Mouse (Mus musculus) E14TG2a.4 (cell line): ENCODE data around the gene Tepsin.

Experiments
- H3K27me3 ChIP-seq: 2 replicates; pipeline ENCODE4 v1.6.1; 2014; ENCODE audit warnings: low read length, control low read depth; ENCODE audit not compliant: insufficient read depth
- H3K36me3 ChIP-seq: 2 replicates; pipeline ENCODE4 v1.6.1; 2014; ENCODE audit warnings: low read length, control low read depth; ENCODE audit not compliant: insufficient read depth
- H3K4me1 ChIP-seq: replicated peaks from 2 replicates; pipeline ENCODE4 v1.6.1; 2014; ENCODE audit warnings: low read depth, low read length, control low read depth
- H3K4me3 ChIP-seq: replicated peaks from 2 replicates; pipeline ENCODE4 v1.5.1; 2014; ENCODE audit warnings: mild to moderate bottlenecking, low read length
- H3K9me3 ChIP-seq: 2 replicates; pipeline ENCODE4 v1.6.1; 2014; ENCODE audit warnings: low read length, control low read depth
- CTCF ChIP-seq: conservative IDR thresholded peaks from 2 replicates; pipeline ENCODE4 v1.5.1; 2014; ENCODE audit warnings: low read length
- NANOG ChIP-seq: IDR thresholded peaks from 2 replicates; pipeline ENCODE4 v1.6.1; 2014; ENCODE audit warnings: borderline replicate concordance, low read length, mixed read lengths
- POU5F1 ChIP-seq: IDR thresholded peaks from 2 replicates; pipeline ENCODE4 v1.6.1; 2014; ENCODE audit warnings: low read length, borderline replicate concordance

Gene Tepsin

GRCm38 (mm10) chr11:120103431-120103997 lies 5.0 kb upstream of the Tepsin start:
- H3K27me3 ChIP-seq: no peaks in the 10 kb centered on the region
- peaks cover 72% of the 10 kb centered on the region for H3K4me1 ChIP-seq
- no peak overlapping the region for H3K4me3 ChIP-seq
- no peaks in the 10 kb centered on the region for H3K9me3 ChIP-seq
- TF ChIP-seq NANOG (no peak), CTCF (no peak), POU5F1 (no peak)
- H3K36me3 ChIP-seq: peaks cover 76% of the 10 kb centered on the region

DNA sequence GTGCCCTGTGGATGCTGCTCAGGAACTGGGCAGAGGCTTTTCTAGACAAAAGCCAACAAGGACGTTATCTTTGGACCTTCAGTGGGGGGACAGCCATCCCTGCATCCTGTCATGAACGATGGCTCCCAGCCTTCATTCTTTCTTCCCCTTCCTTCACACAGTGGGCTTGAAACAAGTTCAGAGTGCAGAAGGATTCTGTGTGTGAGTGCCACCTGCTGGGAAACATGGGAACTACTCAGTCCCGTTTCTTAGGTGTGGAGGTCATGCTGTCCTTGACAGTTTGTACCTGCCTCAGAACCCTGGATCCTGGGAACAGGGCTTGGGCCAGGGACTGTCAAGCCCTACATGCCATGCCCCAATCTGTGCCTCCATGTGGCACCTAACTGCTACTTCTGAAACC lies 2.5 kb upstream of the Tepsin start:
- H3K4me1 ChIP-seq: peaks cover 70% of the 10 kb centered on the region
- peak; percentile 77 for TF ChIP-seq CTCF
- TF ChIP-seq NANOG: no peak
- TF ChIP-seq POU5F1: no peak
- no peaks in the 10 kb centered on the region for H3K27me3 ChIP-seq

GRCm38 (mm10) chr11:120092817-120093591 lies 5.5 kb downstream of the Tepsin start:
- Histone ChIP-seq H3K27me3 (no peaks in the 10 kb centered on the region), H3K36me3 (peaks cover 71% of the 10 kb centered on the region), H3K4me1 (peaks cover 77% of the 10 kb centered on the region), H3K9me3 (no peaks in the 10 kb centered on the region), H3K4me3 (peak overlapping the region; percentile 30)
- TF ChIP-seq NANOG: no peak
- TF ChIP-seq POU5F1: no peak
- TF ChIP-seq CTCF: no peak

More for the DNA sequence above, 2.5 kb upstream of the Tepsin start:
- H3K36me3 ChIP-seq: peaks cover 65% of the 10 kb centered on the region
- no peak overlapping the region for H3K4me3 ChIP-seq
- no peaks in the 10 kb centered on the region for H3K9me3 ChIP-seq

DNA sequence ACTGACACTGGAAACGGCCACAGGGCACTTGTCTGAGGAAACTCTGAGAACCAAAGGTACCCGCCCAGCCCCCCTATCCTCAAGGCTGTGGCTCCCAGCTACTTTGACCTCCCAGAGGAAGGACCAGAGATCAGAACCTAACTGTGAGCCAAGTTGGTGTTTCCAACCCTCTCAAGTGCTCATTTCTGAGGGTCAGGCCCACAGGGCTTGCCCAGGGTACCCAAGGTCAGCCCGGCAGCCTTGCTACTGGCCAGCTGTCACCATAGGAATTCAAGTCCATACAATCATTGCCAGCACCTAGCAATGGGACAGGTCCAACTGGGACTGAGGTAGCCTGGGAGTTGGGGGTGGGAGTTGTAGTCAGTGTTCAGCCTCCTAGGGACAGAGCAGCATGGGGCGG lies 7.9 kb downstream of the Tepsin start:
- TF ChIP-seq NANOG: no peak
- no peak for TF ChIP-seq CTCF
- no peak for TF ChIP-seq POU5F1

DNA sequence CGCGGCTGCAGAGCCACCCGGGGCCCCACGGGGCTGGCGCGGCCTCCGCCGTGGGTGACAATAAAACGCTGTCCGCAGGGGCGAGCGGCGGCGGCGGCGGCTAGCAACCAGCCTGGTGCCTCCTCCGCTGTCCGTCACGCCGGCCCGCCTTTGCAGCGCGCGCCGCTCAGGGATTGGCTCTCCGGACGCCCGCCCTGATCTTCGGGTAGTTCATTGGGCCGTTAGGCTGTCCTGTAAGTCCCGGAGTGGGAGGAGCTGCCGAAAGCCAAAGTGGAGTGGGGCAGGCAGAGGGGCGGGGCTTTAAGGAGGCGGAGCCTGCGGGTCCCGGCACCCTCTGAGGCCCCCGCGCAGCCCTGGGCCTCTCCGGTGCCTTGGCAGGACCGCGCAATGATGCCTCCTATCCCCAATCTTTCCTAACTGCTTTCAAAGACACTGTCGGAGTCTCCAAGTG lies 11.8 kb downstream of the Tepsin start, which contains the start of gene Cep131:
Cep131 (minus strand) TSS at position 126 of the 451 bp plus-strand sequence.
- no peaks in the 10 kb centered on the region for H3K27me3 ChIP-seq
- TF ChIP-seq NANOG: no peak
- TF ChIP-seq POU5F1: no peak
- no peak for TF ChIP-seq CTCF

More for the DNA sequence above, 7.9 kb downstream of the Tepsin start:
- 0 out of 2 replicates have a peak overlapping the region, but pooled peaks have one; percentile 7 for H3K4me3 ChIP-seq
- H3K4me1 ChIP-seq: peaks cover 68% of the 10 kb centered on the region
- H3K27me3 ChIP-seq: no peaks in the 10 kb centered on the region
- no peaks in the 10 kb centered on the region for H3K9me3 ChIP-seq
- H3K36me3 ChIP-seq: peaks cover 53% of the 10 kb centered on the region

GRCm38 (mm10) chr11:120085891-120086627 lies 12.5 kb downstream of the Tepsin start:
- Histone ChIP-seq H3K4me1 (peaks cover 69% of the 10 kb centered on the region), H3K27me3 (no peaks in the 10 kb centered on the region), H3K4me3 (peak overlapping the region; percentile 93), H3K9me3 (no peaks in the 10 kb centered on the region), H3K36me3 (peaks cover 34% of the 10 kb centered on the region)
- TF ChIP-seq NANOG (no peak), POU5F1 (no peak)

More for the DNA sequence above, 11.8 kb downstream of the Tepsin start, which contains the start of gene Cep131:
- no peaks in the 10 kb centered on the region for H3K9me3 ChIP-seq
- H3K4me1 ChIP-seq: peaks cover 71% of the 10 kb centered on the region
- H3K4me3 ChIP-seq: peak within 1 kb of the TSS; percentile 93
- H3K36me3 ChIP-seq: peaks cover 36% of the 10 kb centered on the region

DNA sequence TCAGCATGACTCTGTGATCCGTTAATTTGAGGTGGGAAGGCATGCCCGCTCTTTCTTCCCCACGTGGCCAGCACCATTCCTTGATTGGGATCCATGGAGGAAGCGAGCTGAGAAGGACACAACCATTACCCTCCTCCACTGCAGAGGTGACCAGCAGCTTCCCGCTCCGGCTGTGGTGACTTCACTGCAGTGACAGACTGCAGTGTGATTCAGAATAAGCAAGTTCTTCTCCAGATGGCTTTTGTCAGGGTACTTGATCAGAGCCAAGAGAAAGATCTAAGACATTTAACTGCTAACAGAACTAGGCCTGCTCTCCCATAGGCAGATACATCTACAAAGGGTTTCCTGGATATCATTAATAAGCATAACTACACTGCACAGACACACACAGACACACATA lies 18.2 kb downstream of the Tepsin start:
- Histone ChIP-seq H3K27me3 (no peaks in the 10 kb centered on the region), H3K36me3 (peaks cover 80% of the 10 kb centered on the region), H3K9me3 (peaks cover 20% of the 10 kb centered on the region), H3K4me3 (no peak overlapping the region), H3K4me1 (peaks cover 45% of the 10 kb centered on the region)
- no peak for TF ChIP-seq POU5F1
- TF ChIP-seq NANOG: no peak
- TF ChIP-seq CTCF: no peak

DNA sequence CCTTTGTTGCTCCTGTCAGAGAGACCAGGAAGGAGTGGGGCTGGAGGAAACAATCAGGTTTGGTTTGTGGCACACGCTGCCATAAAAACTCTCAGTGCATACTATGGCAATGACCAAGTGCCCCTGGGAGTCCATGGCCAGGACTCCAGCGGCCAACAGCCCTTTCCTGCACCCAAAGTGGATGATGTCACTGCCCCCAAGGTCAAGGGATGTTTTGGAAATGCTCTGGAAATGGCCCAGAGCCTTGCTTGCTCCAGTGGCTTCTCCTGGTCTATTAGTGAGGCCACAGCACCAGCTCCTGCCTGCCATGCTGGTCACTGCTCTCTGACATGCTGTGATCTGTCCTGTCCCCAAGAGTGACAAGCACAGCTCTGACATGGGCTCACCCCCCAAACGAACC lies 22.3 kb downstream of the Tepsin start:
- TF ChIP-seq POU5F1 (no peak), NANOG (no peak), CTCF (no peak)
- Histone ChIP-seq H3K36me3 (peaks cover 89% of the 10 kb centered on the region), H3K27me3 (no peaks in the 10 kb centered on the region), H3K9me3 (peaks cover 20% of the 10 kb centered on the region), H3K4me3 (no peak overlapping the region), H3K4me1 (peaks cover 60% of the 10 kb centered on the region)
